Mouse (Mus musculus) midbrain, embryonic 14.5 days (tissue): Measurements from ENCODE around the gene Clec4a1. TPM values are rescaled to one million over a fixed set of nuclear protein-coding genes. Genes with fewer than 3 reads are reported as not detected.

Experiments used
- ATAC-seq: fragments of 200-750 bp; cut with Nextera tagmentation; 2 replicates; pipeline ENCODE4 v1.8.0; 2017; ENCODE audit warnings: moderate number of reproducible peaks, moderate library complexity; ENCODE audit not compliant: low FRiP score, low TSS enrichment
- DNase-seq: peaks from one replicate; pipeline ENCODE4 v3.0.0-alpha.2; 2015
- H3K27ac ChIP-seq: fragments of 300-500 bp; sonication (generic); replicated peaks from 2 replicates; pipeline ENCODE4 v1.5.1; 2014; ENCODE audit warnings: mild to moderate bottlenecking, low read depth, low read length, moderate library complexity
- H3K27me3 ChIP-seq: fragments of 300-500 bp; sonication (generic); 2 replicates; pipeline ENCODE4 v1.6.1; 2014; ENCODE audit warnings: low read length, control low read depth, mixed read lengths; ENCODE audit not compliant: control insufficient read depth, insufficient read depth
- H3K36me3 ChIP-seq: fragments of 300-500 bp; sonication (generic); 2 replicates; pipeline ENCODE4 v1.6.1; 2014; ENCODE audit warnings: low read length, control low read depth; ENCODE audit not compliant: control insufficient read depth, insufficient read depth
- H3K4me1 ChIP-seq: fragments of 300-500 bp; sonication (generic); 2 replicates; pipeline ENCODE4 v1.6.1; 2014; ENCODE audit warnings: mild to moderate bottlenecking, antibody characterized with exemption, low read length, control low read depth; ENCODE audit not compliant: control insufficient read depth, insufficient read depth
- H3K4me2 ChIP-seq: fragments of 300-500 bp; sonication (generic); 2 replicates; pipeline ENCODE4 v1.6.1; 2014; ENCODE audit warnings: mild to moderate bottlenecking, low read length, moderate library complexity
- H3K4me3 ChIP-seq: fragments of 300-500 bp; sonication (generic); replicated peaks from 2 replicates; pipeline ENCODE4 v1.5.1; 2014; ENCODE audit warnings: low read depth, low read length
- H3K9ac ChIP-seq: fragments of 300-500 bp; sonication (generic); replicated peaks from 2 replicates; pipeline ENCODE4 v1.6.1; 2014; ENCODE audit warnings: mild to moderate bottlenecking, low read length, moderate library complexity
- H3K9me3 ChIP-seq: fragments of 300-500 bp; sonication (generic); 2 replicates; pipeline ENCODE4 v1.6.1; 2016; ENCODE audit warnings: low read length, control low read depth, mixed read lengths; ENCODE audit not compliant: control insufficient read depth
- WGBS: fragments of 180-500 bp; shearing (Covaris S2); extraction: QIAGEN DNeasy Blood & Tissue Kit; methylation state at CpG from one replicate; pipeline ENCODE4 v1.1.7; 2014; 5-methylcytosine and 5-hydroxymethylcytosine counted together
- polyA plus RNA-seq: library from polyadenylated mRNA; unstranded; fragments of >200 nt; fragmentation: Nextera tagmentation; extraction: Ambion mirVana; gene quantifications from 2 replicates; pipeline ENCODE4 v1.2.1, GENCODE M21; 2014

Clec4a1 gene
- polyA plus RNA-seq, result 1.9 TPM in 1 of 2 replicates, not detected in the other

DNA sequence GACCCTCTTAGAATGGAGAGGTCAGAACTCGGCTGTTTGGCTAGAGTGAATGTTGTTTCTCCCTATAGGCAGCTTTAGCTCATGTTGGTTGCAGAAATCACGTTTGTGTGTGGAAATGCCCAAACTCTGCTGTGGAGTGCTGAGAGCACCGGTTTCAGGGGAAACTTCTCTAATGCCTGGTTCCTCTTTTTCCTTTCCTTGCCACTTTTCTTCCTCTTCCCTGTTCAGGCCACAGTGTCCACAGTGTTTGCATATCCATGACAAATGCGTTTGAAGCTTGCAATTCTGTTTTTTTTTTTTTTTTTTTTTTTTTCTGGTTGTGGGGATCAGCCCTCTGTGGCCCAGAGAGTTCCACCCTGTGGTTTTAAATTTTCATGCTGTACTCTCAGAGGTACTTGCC lies at the start of gene Clec4a1:
Clec4a1 (plus strand) TSS at position 398 of the 400 bp plus-strand sequence.
- Histone ChIP-seq H3K4me2 (no peak within 1 kb of the TSS), H3K9me3 (0 out of 2 replicates have a peak, but pooled peaks cover 2% of the 10 kb centered on the region), H3K36me3 (no peaks in the 10 kb centered on the region), H3K27me3 (no peaks in the 10 kb centered on the region), H3K9ac (no peak within 1 kb of the TSS), H3K4me3 (no peak within 1 kb of the TSS), H3K4me1 (no peaks in the 10 kb centered on the region), H3K27ac (no peak within 1 kb of the TSS)
- 71% methylated on average over 4 of the region's 4 CpGs for WGBS
- DNase-seq, result no peak
- ATAC-seq, result no peak

DNA sequence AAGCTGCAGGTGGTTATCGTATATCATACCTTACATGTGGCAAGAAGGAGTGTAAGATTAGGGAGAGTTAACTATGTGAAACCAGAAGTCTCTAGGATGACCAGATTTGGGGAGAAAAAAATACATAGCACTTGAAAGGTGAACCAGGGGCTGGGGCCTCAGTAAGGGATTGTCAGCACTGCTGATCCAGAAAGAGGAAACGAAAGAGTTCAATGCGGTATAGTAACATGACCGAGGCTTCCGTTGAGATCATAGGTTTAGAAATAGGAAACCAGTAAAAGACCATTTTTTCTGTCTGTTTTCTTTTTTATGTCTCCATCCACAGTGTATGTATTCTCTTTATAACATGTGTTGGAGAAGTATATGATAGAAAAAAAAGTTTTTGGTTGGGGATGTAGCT lies 48.8 kb upstream of the Clec4a1 start:
- no peak overlapping the region for H3K27ac ChIP-seq
- ATAC-seq (no peak), DNase-seq (no peak)
- H3K36me3 ChIP-seq, result peaks cover 7% of the 10 kb centered on the region; the same call in 1 of the 2 replicates
- peaks cover 5% of the 10 kb centered on the region for H3K4me1 ChIP-seq
- H3K9ac ChIP-seq, result no peak overlapping the region
- WGBS, result over 99% methylated on average over 5 of the region's 5 CpGs
- H3K27me3 ChIP-seq, result peaks cover 3% of the 10 kb centered on the region; the same call in 1 of the 2 replicates
- H3K9me3 ChIP-seq, result no peaks in the 10 kb centered on the region
- no peak overlapping the region for H3K4me3 ChIP-seq
- H3K4me2 ChIP-seq, result no peak overlapping the region

DNA sequence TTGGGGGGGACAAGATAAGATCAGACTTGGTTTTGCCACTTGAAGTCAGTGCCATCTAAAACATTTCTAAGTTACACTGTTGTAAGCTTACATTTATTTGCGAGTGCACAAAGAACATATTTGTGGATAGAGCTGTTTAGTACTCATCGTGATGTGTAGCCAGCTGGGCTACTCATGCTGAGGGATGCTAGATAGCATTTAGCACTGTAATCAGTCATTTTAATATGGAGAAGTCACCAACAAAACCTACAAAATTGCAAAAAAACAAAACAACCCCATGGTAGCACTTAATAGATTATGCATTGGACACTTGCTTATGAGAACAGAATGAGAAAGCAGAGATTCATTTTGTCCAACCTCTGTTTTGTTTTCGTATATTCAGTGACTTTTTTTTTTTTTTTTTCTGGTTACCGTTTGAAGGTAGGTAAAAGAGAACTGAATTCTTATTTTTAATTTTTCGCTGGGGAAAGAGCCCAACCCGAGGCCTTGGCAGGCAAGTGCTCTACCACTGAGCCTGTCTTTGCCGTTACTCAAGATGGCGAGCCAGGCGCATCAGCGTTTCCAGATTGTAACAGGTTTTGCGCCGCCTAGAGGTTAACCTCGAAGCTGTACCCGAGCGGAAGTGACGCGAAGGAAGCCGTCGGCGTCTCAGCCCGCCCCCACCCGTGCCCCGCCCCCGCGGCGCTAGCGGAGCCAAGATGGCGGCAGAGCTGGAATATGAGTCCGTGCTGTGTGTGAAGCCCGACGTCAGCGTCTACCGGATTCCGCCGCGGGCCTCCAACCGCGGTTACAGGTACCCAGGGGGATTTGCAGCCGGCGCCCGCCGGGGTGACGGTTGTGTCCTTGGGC lies 47.6 kb upstream of the Clec4a1 start, which contains the start of gene Necap1:
Necap1 (plus strand) TSS at position 604 of the 849 bp plus-strand sequence.
- Histone ChIP-seq H3K9me3 (no peaks in the 10 kb centered on the region), H3K27me3 (peaks cover 3% of the 10 kb centered on the region; the same call in 1 of the 2 replicates), H3K36me3 (peaks cover 16% of the 10 kb centered on the region), H3K27ac (peak within 1 kb of the TSS; percentile 93), H3K4me2 (peak within 1 kb of the TSS; percentile 67), H3K9ac (peak within 1 kb of the TSS; percentile 83), H3K4me1 (peaks cover 5% of the 10 kb centered on the region), H3K4me3 (peak within 1 kb of the TSS; percentile 86)
- 8% methylated on average over 43 of the region's 43 CpGs for WGBS
- ATAC-seq (peak; percentile 99), DNase-seq (peak; percentile 100)

DNA sequence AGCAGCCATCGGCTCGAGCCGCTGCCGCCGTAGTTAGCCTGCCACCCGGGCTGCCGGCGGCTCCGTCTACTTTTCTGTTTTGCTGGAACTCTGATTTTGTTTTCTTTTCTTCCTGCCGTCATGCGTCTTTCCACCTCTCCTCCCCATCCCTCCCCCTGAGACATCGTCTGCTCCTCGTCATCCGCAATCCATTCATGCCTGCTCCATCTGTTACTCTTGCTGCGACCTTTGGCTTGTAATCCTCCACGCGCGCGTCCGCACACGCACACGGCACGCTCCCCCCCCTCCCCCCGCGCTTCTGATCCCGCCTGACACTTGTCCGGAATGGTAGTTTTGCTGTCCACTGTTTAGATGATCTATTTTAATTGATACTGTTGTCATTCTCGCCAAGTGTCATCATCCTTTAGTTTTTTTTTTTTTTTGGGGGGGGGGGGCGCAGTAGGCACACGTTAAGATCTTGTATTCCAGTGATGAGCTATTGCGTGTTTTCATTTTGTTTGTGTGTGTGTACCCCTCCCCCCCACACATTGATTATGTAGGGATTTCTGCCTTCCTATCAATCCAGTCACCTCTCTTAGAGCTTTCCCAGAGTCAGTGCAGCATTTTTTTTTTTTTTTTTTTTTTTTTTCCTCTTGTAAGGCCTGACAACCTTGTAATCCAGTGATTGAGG lies 46.8 kb upstream of the Clec4a1 start:
- H3K36me3 ChIP-seq, result peaks cover 23% of the 10 kb centered on the region
- H3K4me3 ChIP-seq, result peak overlapping the region; percentile 86
- peaks cover 3% of the 10 kb centered on the region; the same call in 1 of the 2 replicates for H3K27me3 ChIP-seq
- H3K27ac ChIP-seq, result peak overlapping the region; percentile 93
- ATAC-seq, result peak; percentile 81
- under 1% methylated on average over 31 of the region's 31 CpGs for WGBS
- H3K4me2 ChIP-seq, result peak overlapping the region; percentile 67
- no peaks in the 10 kb centered on the region for H3K9me3 ChIP-seq
- peaks cover 5% of the 10 kb centered on the region for H3K4me1 ChIP-seq
- peak overlapping the region; percentile 83 for H3K9ac ChIP-seq
- peak; percentile 73 for DNase-seq

- Histone ChIP-seq H3K4me3 (no peak overlapping the region), H3K36me3 (peaks cover 64% of the 10 kb centered on the region), H3K9me3 (no peaks in the 10 kb centered on the region), H3K4me2 (no peak overlapping the region), H3K27me3 (no peaks in the 10 kb centered on the region), H3K4me1 (peaks cover 5% of the 10 kb centered on the region), H3K9ac (no peak overlapping the region), H3K27ac (no peak overlapping the region)
- ATAC-seq, result no peak
- WGBS, result 95% methylated on average over 7 of the region's 7 CpGs
- no peak for DNase-seq
Observed at GRCm38 (mm10) chr6:122879141-122879735, 42.4 kb upstream of the Clec4a1 start.

DNA sequence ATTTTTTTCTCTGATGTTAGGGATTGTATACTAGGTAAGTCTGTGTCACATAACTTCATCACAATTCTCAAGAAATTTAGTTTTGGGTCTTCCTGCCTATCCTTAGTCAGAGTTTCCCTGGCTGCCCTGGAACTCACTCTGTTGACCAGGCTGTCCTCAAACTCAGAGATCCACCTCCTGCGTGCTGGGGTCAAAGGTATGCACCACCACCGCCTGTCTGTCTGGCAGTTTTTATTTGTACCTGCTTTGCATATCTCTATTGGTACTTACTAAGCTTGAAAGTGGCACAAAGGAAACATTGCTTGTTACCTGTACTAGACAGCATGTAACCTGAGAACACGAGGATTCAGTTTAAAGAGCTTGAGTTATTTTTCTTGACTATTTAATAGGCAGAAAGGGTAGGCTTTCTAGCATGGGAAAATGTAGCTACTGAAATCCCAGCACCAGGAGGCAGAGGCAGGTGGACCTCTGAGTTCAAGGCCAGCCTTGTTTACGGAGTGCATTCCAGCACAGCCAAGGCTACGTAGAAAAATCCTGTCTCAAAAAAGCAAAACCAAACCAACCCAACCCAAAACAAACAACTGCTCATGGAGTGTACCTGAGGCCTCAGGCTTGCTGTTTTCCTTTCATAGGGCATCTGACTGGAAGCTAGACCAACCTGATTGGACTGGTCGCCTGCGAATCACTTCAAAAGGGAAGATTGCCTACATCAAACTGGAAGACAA lies 41.7 kb upstream of the Clec4a1 start:
- H3K9me3 ChIP-seq, result no peaks in the 10 kb centered on the region
- no peak overlapping the region for H3K27ac ChIP-seq
- peaks cover 5% of the 10 kb centered on the region for H3K4me1 ChIP-seq
- DNase-seq (no peak), ATAC-seq (no peak)
- H3K9ac ChIP-seq, result no peak overlapping the region
- no peak overlapping the region for H3K4me3 ChIP-seq
- WGBS, result 91% methylated on average over 7 of the region's 7 CpGs
- H3K36me3 ChIP-seq, result peaks cover 71% of the 10 kb centered on the region
- H3K4me2 ChIP-seq, result no peak overlapping the region
- no peaks in the 10 kb centered on the region for H3K27me3 ChIP-seq

DNA sequence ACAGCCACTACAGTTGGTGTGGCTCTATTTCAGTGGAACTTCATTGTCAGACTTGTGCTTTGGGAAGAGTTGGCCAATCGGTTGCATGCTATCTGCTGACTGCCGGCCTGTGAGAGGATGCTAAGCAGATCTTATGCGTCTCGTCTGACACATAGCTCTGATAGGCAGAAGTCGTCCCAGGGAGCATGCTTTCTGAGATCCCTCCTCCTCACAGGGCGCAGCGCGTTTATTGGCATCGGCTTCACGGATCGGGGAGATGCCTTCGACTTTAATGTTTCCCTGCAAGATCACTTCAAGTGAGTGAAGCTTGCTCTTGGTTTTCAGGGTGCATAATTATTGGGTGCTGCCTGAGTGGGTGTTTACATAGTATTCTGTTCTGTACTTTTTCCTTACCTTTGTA lies 40.4 kb upstream of the Clec4a1 start:
- no peak overlapping the region for H3K9ac ChIP-seq
- no peaks in the 10 kb centered on the region for H3K4me1 ChIP-seq
- H3K27me3 ChIP-seq, result no peaks in the 10 kb centered on the region
- ATAC-seq (no peak), DNase-seq (no peak)
- peaks cover 84% of the 10 kb centered on the region for H3K36me3 ChIP-seq
- H3K27ac ChIP-seq, result no peak overlapping the region
- no peak overlapping the region for H3K4me2 ChIP-seq
- no peaks in the 10 kb centered on the region for H3K9me3 ChIP-seq
- H3K4me3 ChIP-seq, result no peak overlapping the region
- 94% methylated on average over 12 of the region's 12 CpGs for WGBS

DNA sequence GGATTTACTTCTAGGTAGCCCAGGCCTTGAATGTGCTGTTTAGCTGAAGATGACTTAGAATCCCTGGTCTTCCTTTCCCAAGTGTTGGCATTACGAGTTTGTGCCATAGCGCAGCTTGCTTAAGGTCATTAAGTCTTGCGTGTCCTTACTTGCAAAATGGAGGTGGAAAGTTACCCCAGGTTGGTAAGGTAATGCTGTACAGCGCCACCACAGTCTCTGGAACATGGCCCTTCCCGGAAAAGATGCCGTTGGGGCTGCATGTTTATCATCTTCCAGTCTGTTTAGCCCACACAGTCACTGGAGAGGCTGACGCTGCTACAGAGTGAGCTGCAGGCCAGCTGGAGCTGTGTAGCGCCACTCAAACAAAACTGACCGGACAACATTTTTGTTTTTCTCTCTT lies 38.0 kb upstream of the Clec4a1 start:
- no peak overlapping the region for H3K27ac ChIP-seq
- no peak overlapping the region for H3K4me2 ChIP-seq
- DNase-seq (no peak), ATAC-seq (no peak)
- no peaks in the 10 kb centered on the region for H3K9me3 ChIP-seq
- no peak overlapping the region for H3K9ac ChIP-seq
- 96% methylated on average over 9 of the region's 9 CpGs for WGBS
- no peaks in the 10 kb centered on the region for H3K27me3 ChIP-seq
- no peak overlapping the region for H3K4me3 ChIP-seq
- peaks cover 95% of the 10 kb centered on the region for H3K36me3 ChIP-seq
- H3K4me1 ChIP-seq, result no peaks in the 10 kb centered on the region
